8 mouse cellular contexts compared by ENCODE assay signal in genomic region chr10:17727161-17727925, GRCm38 (mm10). TPM values are rescaled to one million over a fixed set of nuclear protein-coding genes. Genes with fewer than 3 reads are reported as not detected.
A peak's percentile ranks its signal among the peaks of the same experiment; 100 is the strongest.
DNase-seq lines count a peak whose midpoint lies in the region; ATAC-seq and TF ChIP-seq lines count a peak whose summit lies in the region.

No protein-coding gene starts in this region.

- peak overlapping the region; percentile 93 for H3K4me3 ChIP-seq in gastrocnemius, adult 2 months
- H3K4me3 ChIP-seq in embryonic facial prominence, embryonic 10.5 days, result peak overlapping the region; percentile 9; the same call in 1 of the 2 replicates
- H3K4me3 ChIP-seq in heart, postnatal 0 days (ENCODE audit: low read depth, low read length), result peak overlapping the region; percentile 5; the same call in 1 of the 2 replicates
- H3K4me3 ChIP-seq in midbrain, embryonic 10.5 days, result peak overlapping the region; percentile 20; the same call in 1 of the 2 replicates

- H3K9ac ChIP-seq in heart, postnatal 0 days (replicated peaks; ENCODE audit: low read depth, low read length), result no peak overlapping the region

- ATAC-seq in heart, postnatal 0 days (ENCODE audit: insufficient read depth, low read depth), result no peak

- TF ChIP-seq EP300 in heart, postnatal 0 days (IDR thresholded peaks at IDR 0.05; ENCODE audit: low read depth), result 0 out of 2 replicates have a peak, but pooled peaks have one; percentile 39

- no peak for TF ChIP-seq CTCF in gastrocnemius, adult 2 months (IDR thresholded peaks at IDR 0.05)
- no peak for TF ChIP-seq CTCF in heart, postnatal 0 days (IDR thresholded peaks at IDR 0.05; ENCODE audit: low read depth)

- peak; percentile 40 for DNase-seq in gastrocnemius, adult 2 months
- DNase-seq in gastrocnemius, postnatal 10 days, result no peak
- peak; percentile 74 for DNase-seq in adrenal gland, adult 2 months
- peak; percentile 47 for DNase-seq in embryonic facial prominence, embryonic 10.5 days (ENCODE audit: low spot score)
- peak; percentile 73 for DNase-seq in heart, postnatal 0 days (ENCODE audit: low spot score)
- DNase-seq in kidney, postnatal 36 days, result peak; percentile 46 to 76
- DNase-seq in midbrain, embryonic 10.5 days (ENCODE audit: low spot score), result peak; percentile 33
- no peak for DNase-seq in frontal cortex, postnatal 14 days (ENCODE audit: low spot score in 2 of 2)

- peaks cover 45% of the 10 kb centered on the region for H3K4me1 ChIP-seq in embryonic facial prominence, embryonic 10.5 days
- peaks cover 21% of the 10 kb centered on the region for H3K4me1 ChIP-seq in heart, postnatal 0 days (ENCODE audit: control insufficient read depth, insufficient read depth)
- H3K4me1 ChIP-seq in midbrain, embryonic 10.5 days, result peaks cover 44% of the 10 kb centered on the region

- H3K4me2 ChIP-seq in heart, postnatal 0 days (ENCODE audit: low read depth, low read length), result peak overlapping the region; percentile 49

- WGBS in embryonic facial prominence, embryonic 10.5 days, result 17% methylated on average over 15 of the region's 15 CpGs
- 14% methylated on average over 15 of the region's 15 CpGs for WGBS in heart, postnatal 0 days
- WGBS in midbrain, embryonic 10.5 days, result 31% methylated on average over 15 of the region's 15 CpGs

- no peaks in the 10 kb centered on the region for H3K27me3 ChIP-seq in embryonic facial prominence, embryonic 10.5 days (replicated peaks; ENCODE audit: low read depth, poor library complexity, severe bottlenecking)
- no peaks in the 10 kb centered on the region for H3K27me3 ChIP-seq in heart, postnatal 0 days (ENCODE audit: control insufficient read depth, insufficient read depth, low read length)
- no peaks in the 10 kb centered on the region for H3K27me3 ChIP-seq in midbrain, embryonic 10.5 days (ENCODE audit: low read depth, poor library complexity, severe bottlenecking)

- H3K36me3 ChIP-seq in embryonic facial prominence, embryonic 10.5 days (replicated peaks), result peaks cover 7% of the 10 kb centered on the region
- no peaks in the 10 kb centered on the region for H3K36me3 ChIP-seq in heart, postnatal 0 days (replicated peaks; ENCODE audit: control insufficient read depth, insufficient read depth, low read length)
- peaks cover 20% of the 10 kb centered on the region for H3K36me3 ChIP-seq in midbrain, embryonic 10.5 days

- peak overlapping the region; percentile 99 for H3K27ac ChIP-seq in gastrocnemius, adult 2 months
- H3K27ac ChIP-seq in embryonic facial prominence, embryonic 10.5 days (replicated peaks), result peak overlapping the region; percentile 45; the same call in 1 of the 2 replicates
- peak overlapping the region; percentile 80 for H3K27ac ChIP-seq in heart, postnatal 0 days (ENCODE audit: low read depth)
- H3K27ac ChIP-seq in midbrain, embryonic 10.5 days (replicated peaks), result peak overlapping the region; percentile 69

- intact Hi-C loops in gastrocnemius, adult 2 months (cut with DNase I), result loop anchor here (5.0 to 10.0 kb wide), 2 partner anchors 1090 to 1153 kb away; no protein-coding TSS in a partner anchor

- H3K9me3 ChIP-seq in embryonic facial prominence, embryonic 10.5 days, result no peaks in the 10 kb centered on the region
- H3K9me3 ChIP-seq in heart, postnatal 0 days (replicated peaks; ENCODE audit: control insufficient read depth, low read length), result no peaks in the 10 kb centered on the region
- H3K9me3 ChIP-seq in midbrain, embryonic 10.5 days (replicated peaks), result no peaks in the 10 kb centered on the region

RNA-seq across cellular contexts. Expression of gene Cited2, which starts 4.3 kb away (rescaled TPM):
- total RNA-seq in gastrocnemius, adult 2 months (2021), result 100 to 1,000 TPM in 1 of 2 experiments, 10 to 100 TPM in 1; 28.6 to 114 TPM
- 10 to 100 TPM; 31.6 to 35.8 TPM for total RNA-seq in gastrocnemius, postnatal 10 days (2021)
- 10 to 100 TPM; 57.4 to 72.4 TPM for total RNA-seq in adrenal gland, adult 2 months (2021)
- 108 and 109 TPM in 2 replicates for polyA plus RNA-seq in adrenal gland, adult 2 months (2012; rRNA removed)
- 43.6 and 53.3 TPM in 2 replicates for polyA plus RNA-seq in embryonic facial prominence, embryonic 10.5 days (2016; fragmentation: Nextera tagmentation; extraction: Ambion mirVana)
- 57.6 and 63.6 TPM in 2 replicates for total RNA-seq in heart, postnatal 0 days (2014; rRNA removed; ENCODE audit: low replicate concordance)
- 15.8 and 23.1 TPM in 2 replicates for polyA plus RNA-seq in heart, postnatal 0 days (2015; fragmentation: Nextera tagmentation; extraction: Ambion mirVana)
- polyA plus RNA-seq in midbrain, embryonic 10.5 days (2016; fragmentation: Nextera tagmentation; extraction: Ambion mirVana), result 59.6 and 60.1 TPM in 2 replicates

Comparison
In these comparisons a context has a peak if more than half of its experiments do, and no peak if none do; other contexts are left out.
1. DNase-seq: peak in gastrocnemius, adult 2 months (single experiment), adrenal gland, adult 2 months (single experiment), embryonic facial prominence, embryonic 10.5 days (single experiment), heart, postnatal 0 days (single experiment), kidney, postnatal 36 days (2 of 2) and midbrain, embryonic 10.5 days (single experiment); none in gastrocnemius, postnatal 10 days (single experiment) and frontal cortex, postnatal 14 days (0 of 2).
2. H3K27ac ChIP-seq: peak in every context shown above with its lines; median percentile 99 in gastrocnemius, adult 2 months; 80 in heart, postnatal 0 days; 69 in midbrain, embryonic 10.5 days; 45 in embryonic facial prominence, embryonic 10.5 days.
3. H3K4me3 ChIP-seq: peak in every context shown above with its lines; median percentile 93 in gastrocnemius, adult 2 months; 20 in midbrain, embryonic 10.5 days; 9 in embryonic facial prominence, embryonic 10.5 days; 5 in heart, postnatal 0 days.